Mouse (Mus musculus): ENCODE results near the gene Gm10600.
"Not testable (repeated sequence)": the region's sequence is repeated elsewhere in the genome, so short reads cannot be mapped to it uniquely, and the experiment has no call there.

Gene Gm10600

DNA sequence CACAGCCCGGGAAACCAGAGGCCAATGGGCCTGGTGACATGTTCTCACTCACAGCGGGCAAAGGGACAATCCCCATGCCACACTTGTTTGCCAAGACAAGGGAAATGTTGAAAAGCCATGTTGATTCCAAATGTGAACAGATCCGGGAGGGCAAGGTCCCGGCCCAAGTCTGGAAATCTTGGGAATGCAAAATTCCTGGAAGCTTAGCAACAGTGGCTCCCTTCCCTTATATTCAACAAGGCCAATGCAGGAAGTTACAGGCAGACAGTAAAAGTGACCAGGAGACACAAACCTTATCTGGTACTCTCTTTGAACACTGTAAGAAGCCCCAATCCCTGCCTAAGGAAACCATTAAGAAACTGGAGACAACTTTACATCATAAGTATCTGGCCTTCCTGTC, at the start of gene Gm10600:
Gene Gm10600, plus strand, starts transcription at position 301 of the 400 bp plus-strand sequence.
- DNase-seq (ENCODE audit: low spot score): not testable (repeated sequence)

GRCm38 (mm10) chr4:42255467-42255866, 15.0 kb downstream of the Gm10600 start, which contains the start of gene Ccl21b:
TSS of gene Ccl21b (plus strand) at chr4:42255767.
- not testable (repeated sequence) for DNase-seq (ENCODE audit: low spot score)

Data from adipocyte (in vitro differentiated cells).